24 mouse cellular contexts compared by ENCODE assay signal in genomic region chr12:102310261-102310660, GRCm38 (mm10). TPM values are rescaled to one million over a fixed set of nuclear protein-coding genes. Genes with fewer than 3 reads are reported as not detected.
DNase-seq lines count a peak whose midpoint lies in the region; ATAC-seq and TF ChIP-seq lines count a peak whose summit lies in the region.
"Had no signal": no experiment of that assay in that cellular context is flagged by ENCODE, and none has a peak within 500 bp of the region (broad histone marks: within the 10 kb centered on the region; RNA-seq: fewer than 3 reads in every experiment).

No protein-coding gene starts in this region.

- DNase-seq in thymus, adult 2 months: no peak
- no peak for DNase-seq in thymus, postnatal 0 days (ENCODE audit: low spot score)
- peak; percentile 25 for DNase-seq in CH12.LX (ENCODE audit: extremely low read depth)
- DNase-seq in cerebellum, adult 2 months: no peak
- no peak for DNase-seq in adipocyte (ENCODE audit: low spot score)
- DNase-seq: adrenal gland, adult 8-10 months; adrenal gland, postnatal 14 days; adrenal gland, postnatal 36 days; cerebellum, adult 11-12 months; cerebellum, adult 8-10 months; cerebellum, adult 9-11 months; cerebellum, postnatal 14 days; cerebellum, postnatal 36 days; embryo, embryonic 11 days had no signal

- no peak overlapping the region for H3K4me2 ChIP-seq in CH12.LX (ENCODE audit: insufficient read depth, low read depth, poor library complexity, severe bottlenecking)
- H3K4me2 ChIP-seq in neural tube, embryonic 15.5 days: no peak overlapping the region
- H3K4me2 ChIP-seq: embryonic facial prominence, embryonic 13.5 days; embryonic facial prominence, embryonic 15.5 days; forebrain, embryonic 12.5 days had no signal

- peaks cover 42% of the 10 kb centered on the region for H3K4me1 ChIP-seq in thymus, adult 2 months (replicated peaks; ENCODE audit: control insufficient read depth, insufficient read depth, low read length)
- H3K4me1 ChIP-seq in CH12.LX (ENCODE audit: control insufficient read depth in 1 of 2, insufficient read depth in 2 of 2): peaks cover 0 to 13% of the 10 kb centered on the region in 2 experiments; a peak in 2 of 4 replicates
- peaks cover 7% of the 10 kb centered on the region for H3K4me1 ChIP-seq in cerebellum, adult 2 months (ENCODE audit: control insufficient read depth, insufficient read depth, low read length)
- H3K4me1 ChIP-seq in neural tube, embryonic 15.5 days: peaks cover 18% of the 10 kb centered on the region

- ATAC-seq in neutrophil, adult 5-6 weeks (ENCODE audit: extremely low read depth, insufficient number of reproducible peaks, low FRiP score, poor library complexity, severe bottlenecking): peak; percentile 40
- no peak for ATAC-seq in neural tube, embryonic 15.5 days (ENCODE audit: low FRiP score)
- ATAC-seq: CD4-positive, CD25-positive, alpha-beta regulatory T cell, adult 4 months; forebrain, embryonic 14.5 days; forebrain, embryonic 16.5 days had no signal

- TF ChIP-seq CTCF in thymus, adult 2 months (IDR thresholded peaks at IDR 0.05; ENCODE audit: borderline replicate concordance, control insufficient read depth, extremely low read depth, insufficient read depth, low read length, poor library complexity): no peak
- TF ChIP-seq CTCF in CH12.LX (conservative IDR thresholded peaks at IDR 0.05 in 1 of 2, IDR thresholded peaks at IDR 0.05 in 1 of 2; ENCODE audit: low read depth in 2 of 2, low read length in 2 of 2): no peak
- no peak for TF ChIP-seq CTCF in cerebellum, adult 2 months (IDR thresholded peaks at IDR 0.05; ENCODE audit: borderline replicate concordance, insufficient read depth, low read depth, low read length)

- peaks cover under 1% of the 10 kb centered on the region; the same call in 1 of the 2 replicates for H3K36me3 ChIP-seq in thymus, adult 2 months (ENCODE audit: control insufficient read depth, insufficient read depth, low read length)
- peaks cover 14 to 64% of the 10 kb centered on the region in 2 experiments for H3K36me3 ChIP-seq in CH12.LX (replicated peaks in 1 of 2; ENCODE audit: control insufficient read depth in 1 of 2, insufficient read depth in 1 of 2, low read length in 1 of 2)
- H3K36me3 ChIP-seq in neural tube, embryonic 15.5 days: no peaks in the 10 kb centered on the region
- H3K36me3 ChIP-seq: forebrain, embryonic 12.5 days had no signal

- no peak for TF ChIP-seq EP300 in CH12.LX (IDR thresholded peaks at IDR 0.05; ENCODE audit: low read length)

- peaks cover 26% of the 10 kb centered on the region for H3K9me3 ChIP-seq in CH12.LX (replicated peaks; ENCODE audit: low read length)
- no peaks in the 10 kb centered on the region for H3K9me3 ChIP-seq in neural tube, embryonic 15.5 days (replicated peaks)
- H3K9me3 ChIP-seq: embryonic facial prominence, embryonic 13.5 days; embryonic facial prominence, embryonic 15.5 days; forebrain, embryonic 10.5 days; forebrain, embryonic 12.5 days had no signal

- TF ChIP-seq RAD21 in CH12.LX (IDR thresholded peaks at IDR 0.05; ENCODE audit: low read depth, low read length): no peak

- H3K79me2 ChIP-seq in CH12.LX (replicated peaks; ENCODE audit: control insufficient read depth, extremely low read depth, insufficient read depth, poor library complexity, severe bottlenecking): no peaks in the 10 kb centered on the region

- in situ Hi-C loops in CH12.LX (cut with MboI; ENCODE audit: low pct_ligation_motif_present, low pct_unique_long_range_greater_than_20kb, low sequenced_read_pairs): no loop called here

- 94% methylated on average over 3 of the region's 3 CpGs for WGBS in thymus, adult 2 months
- 98% methylated on average over 3 of the region's 3 CpGs for WGBS in cerebellum, adult 2 months
- whole genome bisulfite sequencing in neural tube, embryonic 15.5 days: 90% methylated on average over 3 of the region's 3 CpGs

- peak overlapping the region; percentile 31; the same call in 1 of the 2 replicates for H3K27ac ChIP-seq in thymus, adult 2 months (ENCODE audit: control insufficient read depth, insufficient read depth, low read length)
- H3K27ac ChIP-seq in CH12.LX (ENCODE audit: insufficient read depth, low read depth): no peak overlapping the region
- no peak overlapping the region for H3K27ac ChIP-seq in cerebellum, adult 2 months (ENCODE audit: insufficient read depth, low read length)
- H3K27ac ChIP-seq in neural tube, embryonic 15.5 days (replicated peaks): no peak overlapping the region
- H3K27ac ChIP-seq: embryonic facial prominence, embryonic 13.5 days; embryonic facial prominence, embryonic 15.5 days; forebrain, embryonic 10.5 days; forebrain, embryonic 12.5 days had no signal

- H3K27me3 ChIP-seq in thymus, adult 2 months (ENCODE audit: control insufficient read depth, insufficient read depth, low read length): no peaks in the 10 kb centered on the region
- H3K27me3 ChIP-seq in CH12.LX (replicated peaks): no peaks in the 10 kb centered on the region
- H3K27me3 ChIP-seq in cerebellum, adult 2 months (ENCODE audit: control insufficient read depth, insufficient read depth, low read length): no peaks in the 10 kb centered on the region
- H3K27me3 ChIP-seq in neural tube, embryonic 15.5 days (replicated peaks): no peaks in the 10 kb centered on the region
- H3K27me3 ChIP-seq: embryonic facial prominence, embryonic 13.5 days; embryonic facial prominence, embryonic 15.5 days; forebrain, embryonic 12.5 days had no signal

- no peak overlapping the region for H3K9ac ChIP-seq in CH12.LX (ENCODE audit: insufficient read depth, low read depth)
- no peak overlapping the region for H3K9ac ChIP-seq in neural tube, embryonic 15.5 days (replicated peaks)
- H3K9ac ChIP-seq: embryonic facial prominence, embryonic 13.5 days; embryonic facial prominence, embryonic 15.5 days; forebrain, embryonic 12.5 days had no signal

- dilution Hi-C loops in CH12.LX (cut with MboI; ENCODE audit: extremely low pct_ligation_motif_present, extremely low pct_unique_long_range_greater_than_20kb, low sequenced_read_pairs): no loop called here

- no peak overlapping the region for H3K4me3 ChIP-seq in thymus, adult 2 months (ENCODE audit: control insufficient read depth, insufficient read depth, low read length)
- H3K4me3 ChIP-seq in CH12.LX (replicated peaks in 1 of 3; ENCODE audit: low read depth in 2 of 3, low read length in 2 of 3, poor library complexity in 1 of 3): no peak overlapping the region
- no peak overlapping the region for H3K4me3 ChIP-seq in cerebellum, adult 2 months (replicated peaks; ENCODE audit: insufficient read depth, low read depth, low read length)
- H3K4me3 ChIP-seq in neural tube, embryonic 15.5 days (replicated peaks): no peak overlapping the region
- H3K4me3 ChIP-seq: embryonic facial prominence, embryonic 13.5 days; embryonic facial prominence, embryonic 15.5 days; erythroblast, embryonic 14.5 days; forebrain, embryonic 10.5 days; forebrain, embryonic 12.5 days had no signal

- no peak for TF ChIP-seq POLR2A in thymus, adult 2 months (IDR thresholded peaks at IDR 0.05; ENCODE audit: control insufficient read depth, extremely low read depth, insufficient read depth, low read length, poor library complexity)
- TF ChIP-seq POLR2A in CH12.LX (IDR thresholded peaks at IDR 0.05; ENCODE audit: low read depth, low read length): no peak
- no peak for TF ChIP-seq POLR2A in cerebellum, adult 2 months (IDR thresholded peaks at IDR 0.05; ENCODE audit: borderline replicate concordance, insufficient read depth, low read length)

TF ChIP-seq in CH12.LX, 34 proteins besides CTCF, POLR2A, EP300 and RAD21:
- TF ChIP-seq JUND (conservative IDR thresholded peaks at IDR 0.05; ENCODE audit: low read depth, low read length): no peak
- no peak for TF ChIP-seq NRF1 (IDR thresholded peaks at IDR 0.05; ENCODE audit: low read depth, low read length)
- no peak for TF ChIP-seq GABPA (IDR thresholded peaks at IDR 0.05; ENCODE audit: insufficient replicate concordance, low read depth, low read length)
- TF ChIP-seq SIN3A (IDR thresholded peaks at IDR 0.05; ENCODE audit: low read length): no peak
- no peak for TF ChIP-seq CHD2 (IDR thresholded peaks at IDR 0.05; ENCODE audit: low read length)
- no peak for TF ChIP-seq ZKSCAN1 (IDR thresholded peaks at IDR 0.05; ENCODE audit: borderline replicate concordance, low read depth, low read length)
- TF ChIP-seq ZNF384 (IDR thresholded peaks at IDR 0.05; ENCODE audit: low read depth, low read length): no peak
- no peak for TF ChIP-seq ZC3H11A (IDR thresholded peaks at IDR 0.05; ENCODE audit: low read depth, low read length)
- no peak for TF ChIP-seq USF1 (IDR thresholded peaks at IDR 0.05; ENCODE audit: low read depth, low read length)
- TF ChIP-seq SMC3 (IDR thresholded peaks at IDR 0.05; ENCODE audit: low read depth, low read length): no peak
- no peak for TF ChIP-seq USF2 (conservative IDR thresholded peaks at IDR 0.05; ENCODE audit: low read depth, low read length)
- TF ChIP-seq UBTF (IDR thresholded peaks at IDR 0.05; ENCODE audit: low read depth, low read length): no peak
- no peak for TF ChIP-seq NELFE (IDR thresholded peaks at IDR 0.05; ENCODE audit: low read depth, low read length)
- no peak for TF ChIP-seq MYC (IDR thresholded peaks at IDR 0.05; ENCODE audit: low read depth, low read length)
- TF ChIP-seq ELF1 (IDR thresholded peaks at IDR 0.05; ENCODE audit: low read depth, low read length): no peak
- TF ChIP-seq IRF4 (IDR thresholded peaks at IDR 0.05; ENCODE audit: low read depth, low read length): no peak
- no peak for TF ChIP-seq TCF12 (IDR thresholded peaks at IDR 0.05; ENCODE audit: low read depth, low read length)
- TF ChIP-seq MAX (IDR thresholded peaks at IDR 0.05; ENCODE audit: low read length): no peak
- no peak for TF ChIP-seq MEF2A (IDR thresholded peaks at IDR 0.05; ENCODE audit: borderline replicate concordance, low read depth, low read length)
- no peak for TF ChIP-seq BHLHE40 (IDR thresholded peaks at IDR 0.05; ENCODE audit: low read depth, low read length)
TF ChIP-seq in CH12.LX: peak in this region for 0.

RNA-seq across cellular contexts. Expression of gene Rin3, which starts 27.4 kb away (rescaled TPM):
- 25.4 and 33.8 TPM in 2 replicates for polyA plus RNA-seq in thymus, adult 2 months (2012; rRNA removed)
- polyA plus RNA-seq in thymus, postnatal 0 days (2015; fragmentation: Nextera tagmentation; extraction: Ambion mirVana): 7.0 and 7.9 TPM in 2 replicates
- total RNA-seq in CH12.LX (2012; rRNA removed) (6.5 and 8.4 TPM in 2 replicates), CH12.LX (2014; rRNA removed) (2.4 and 3.3 TPM in 2 replicates)
- polyA plus RNA-seq in CH12.LX (2012; ENCODE audit: insufficient read length, low read depth): 9.0 and 10.0 TPM in 2 replicates
- total RNA-seq in neutrophil, adult 5-6 weeks (2017): 196 and 218 TPM in 2 replicates
- polyA plus RNA-seq in cerebellum, adult 2 months (2012; rRNA removed): 1.1 and 1.2 TPM in 2 replicates
- 3.2 and 6.7 TPM in 2 replicates for polyA plus RNA-seq in neural tube, embryonic 15.5 days (2015; fragmentation: Nextera tagmentation; extraction: Ambion mirVana)
